Mouse (Mus musculus) liver, adult 2 months (tissue): ENCODE results near the gene Rab28. TPM values are rescaled to one million over a fixed set of nuclear protein-coding genes. Genes with fewer than 3 reads are reported as not detected.
A peak's percentile ranks its signal among the peaks of the same experiment; 100 is the strongest.
"Not testable (repeated sequence)": the region's sequence is repeated elsewhere in the genome, so short reads cannot be mapped to it uniquely, and the experiment has no call there.

Source experiments
- DNase-seq: peaks from one replicate; pipeline ENCODE4 v3.0.0-alpha.2; 2011; ENCODE audit warnings: low read depth, low spot score; ENCODE audit errors: extremely low read depth
- H3K27ac ChIP-seq: fragments of 200-500 bp; replicated peaks from 2 replicates; pipeline ENCODE4 v1.5.1; 2012; ENCODE audit warnings: low read depth, mild to moderate bottlenecking, control low read depth, inconsistent platforms, low read length; ENCODE audit not compliant: insufficient read depth
- H3K27me3 ChIP-seq: fragments of 200-500 bp; 2 replicates; pipeline ENCODE4 v1.6.1; 2012; ENCODE audit warnings: mild to moderate bottlenecking, moderate library complexity, low read length, inconsistent platforms; ENCODE audit not compliant: control insufficient read depth, insufficient read depth
- H3K36me3 ChIP-seq: fragments of 200-500 bp; 2 replicates; pipeline ENCODE4 v1.6.1; 2012; ENCODE audit warnings: low read length, inconsistent platforms; ENCODE audit not compliant: control insufficient read depth, insufficient read depth
- H3K4me1 ChIP-seq: fragments of 200-500 bp; 2 replicates; pipeline ENCODE4 v1.6.1; 2011; ENCODE audit warnings: low read length; ENCODE audit not compliant: control insufficient read depth, insufficient read depth
- H3K4me3 ChIP-seq: fragments of 200-500 bp; 2 replicates; pipeline ENCODE4 v1.5.1; 2011; ENCODE audit warnings: low read depth, mild to moderate bottlenecking, control low read depth, low read length, moderate library complexity; ENCODE audit not compliant: insufficient read depth
- H3K79me2 ChIP-seq: fragments of 200-500 bp; 2 replicates; pipeline ENCODE4 v1.6.1; 2012; ENCODE audit warnings: inconsistent platforms, mild to moderate bottlenecking, low read length, moderate library complexity; ENCODE audit not compliant: control insufficient read depth, insufficient read depth
- H3K9ac ChIP-seq: fragments of 200-500 bp; 2 replicates; pipeline ENCODE4 v1.6.1; 2012; ENCODE audit warnings: low read depth, mild to moderate bottlenecking, control low read depth, inconsistent platforms, low read length
- CTCF ChIP-seq: fragments of 200-500 bp; IDR thresholded peaks from 2 replicates; pipeline ENCODE4 v1.5.1; 2011; ENCODE audit warnings: low read depth, low read length, control low read depth
- POLR2A ChIP-seq: fragments of 200-500 bp; IDR thresholded peaks from 2 replicates; pipeline ENCODE4 v1.6.1; 2011; ENCODE audit warnings: low read length, control low read depth; ENCODE audit not compliant: insufficient read depth; ENCODE audit errors: extremely low read depth
- WGBS: fragments of 180-500 bp; shearing (Covaris S2); methylation state at CpG from one replicate; pipeline ENCODE4 v1.1.7; 2018; 5-methylcytosine and 5-hydroxymethylcytosine counted together
- polyA plus RNA-seq: library from polyadenylated mRNA; depleted of rRNA; stranded (reverse); fragments of >200 nt; gene quantifications from 2 replicates; pipeline ENCODE4 v1.2.3, GENCODE M21; 2012
- total RNA-seq: library from RNA; depleted of rRNA; stranded (reverse); fragments of >200 nt; gene quantifications from 2 replicates; pipeline ENCODE4 v1.2.3, GENCODE M21; 2014

Gene Rab28
- total and polyA plus RNA-seq, 2 experiments: 10.3 to 19.7 TPM

DNA sequence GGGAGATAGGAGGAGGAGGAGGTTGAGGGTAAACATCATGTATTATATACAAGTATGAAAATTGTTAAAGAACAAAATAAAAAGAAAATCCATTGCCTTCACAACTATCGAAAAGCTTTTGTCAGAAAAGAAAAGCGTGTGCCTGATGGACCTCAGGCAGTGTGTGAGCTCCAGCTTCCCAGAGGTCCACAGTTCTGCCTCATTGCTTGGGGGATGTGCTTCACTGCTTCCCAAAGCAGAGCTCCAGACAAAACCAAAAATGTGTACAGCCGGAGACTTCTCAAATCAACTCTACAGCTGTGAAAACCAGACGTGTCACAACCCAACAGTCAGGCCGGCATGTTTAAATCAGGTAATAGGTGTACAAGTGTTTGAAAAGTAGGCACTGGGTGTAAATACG, 17.6 kb upstream of the Rab28 start:
- Histone ChIP-seq H3K27ac (no peak overlapping the region), H3K4me1 (no peaks in the 10 kb centered on the region), H3K4me3 (no peak overlapping the region), H3K9ac (no peak overlapping the region), H3K36me3 (no peaks in the 10 kb centered on the region), H3K27me3 (no peaks in the 10 kb centered on the region), H3K79me2 (no peaks in the 10 kb centered on the region)
- no peak for DNase-seq
- TF ChIP-seq POLR2A: no peak
- no peak for TF ChIP-seq CTCF
- WGBS: 88% methylated on average over 6 of the region's 6 CpGs

- WGBS: under 1% methylated on average over 63 of the region's 63 CpGs
- peak overlapping the region; percentile 62 for H3K27ac ChIP-seq
- peak; percentile 44 for DNase-seq
These were observed 592 bp downstream of the Rab28 start for GRCm38 (mm10) chr5:41707115-41708015.

GRCm38 (mm10) chr5:41706777-41707114, 1.2 kb downstream of the Rab28 start:
- no peak overlapping the region for H3K27ac ChIP-seq
- WGBS: 5% methylated on average over 9 of the region's 9 CpGs

More at GRCm38 (mm10) chr5:41707115-41708015, 592 bp downstream of the Rab28 start:
- TF ChIP-seq CTCF: no peak
- no peak for TF ChIP-seq POLR2A
- Histone ChIP-seq H3K4me1 (peaks cover 2% of the 10 kb centered on the region; the same call in 1 of the 2 replicates), H3K79me2 (no peaks in the 10 kb centered on the region; the same call in 1 of the 2 replicates), H3K4me3 (peak overlapping the region; percentile 94), H3K27me3 (no peaks in the 10 kb centered on the region), H3K36me3 (0 out of 2 replicates have a peak, but pooled peaks cover 2% of the 10 kb centered on the region), H3K9ac (peak overlapping the region; percentile 86)

GRCm38 (mm10) chr5:41701085-41701484, 6.9 kb downstream of the Rab28 start:
- not testable (repeated sequence) for H3K4me3 ChIP-seq, H3K27ac ChIP-seq, H3K9ac ChIP-seq, DNase-seq, H3K36me3 ChIP-seq, H3K79me2 ChIP-seq, H3K27me3 ChIP-seq, H3K4me1 ChIP-seq
- WGBS: 93% methylated on average over 4 of the region's 4 CpGs

More at GRCm38 (mm10) chr5:41706777-41707114, 1.2 kb downstream of the Rab28 start:
- peaks cover 2% of the 10 kb centered on the region; the same call in 1 of the 2 replicates for H3K4me1 ChIP-seq
- no peaks in the 10 kb centered on the region; the same call in 1 of the 2 replicates for H3K79me2 ChIP-seq
- no peaks in the 10 kb centered on the region for H3K27me3 ChIP-seq
- H3K4me3 ChIP-seq: peak overlapping the region; percentile 94
- TF ChIP-seq POLR2A: no peak
- no peak for TF ChIP-seq CTCF
- 0 out of 2 replicates have a peak, but pooled peaks cover 2% of the 10 kb centered on the region for H3K36me3 ChIP-seq
- no peak for DNase-seq
- H3K9ac ChIP-seq: peak overlapping the region; percentile 86

- TF ChIP-seq CTCF: no peak
- no peak for TF ChIP-seq POLR2A
- Histone ChIP-seq H3K27me3 (no peaks in the 10 kb centered on the region), H3K27ac (no peak overlapping the region), H3K4me3 (no peak overlapping the region), H3K9ac (no peak overlapping the region), H3K36me3 (peaks cover 4% of the 10 kb centered on the region), H3K79me2 (no peaks in the 10 kb centered on the region; the same call in 1 of the 2 replicates), H3K4me1 (no peaks in the 10 kb centered on the region)
- no peak for DNase-seq
These were observed 10.0 kb downstream of the Rab28 start for GRCm38 (mm10) chr5:41697958-41698357.

DNA sequence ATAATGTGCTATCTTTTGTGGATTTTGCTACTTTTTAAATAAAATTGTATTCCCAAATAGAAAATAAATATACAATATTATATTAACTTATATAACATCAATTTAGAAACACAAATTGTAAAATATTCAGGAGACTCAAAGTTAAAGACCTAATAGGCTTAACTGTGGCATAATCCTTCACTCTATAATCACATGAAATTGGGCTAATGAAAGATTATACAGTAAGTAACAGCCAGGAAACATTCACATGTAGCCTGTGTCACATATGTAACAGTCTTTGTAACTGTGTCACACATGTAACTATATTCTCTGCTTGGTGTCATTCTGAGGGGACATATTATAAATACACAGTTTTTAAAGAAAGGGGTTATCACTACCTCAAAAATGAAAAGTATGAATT, 22.9 kb downstream of the Rab28 start:
- Histone ChIP-seq H3K79me2 (no peaks in the 10 kb centered on the region), H3K4me1 (no peaks in the 10 kb centered on the region), H3K27ac (no peak overlapping the region), H3K36me3 (peaks cover 6% of the 10 kb centered on the region; the same call in 1 of the 2 replicates), H3K4me3 (no peak overlapping the region), H3K27me3 (no peaks in the 10 kb centered on the region), H3K9ac (no peak overlapping the region)
- no peak for DNase-seq
- no peak for TF ChIP-seq POLR2A
- no peak for TF ChIP-seq CTCF
